Mouse (Mus musculus) layer of hippocampus, postnatal 10 days (tissue): ENCODE data around the gene Haao. TPM values are rescaled to one million over a fixed set of nuclear protein-coding genes. Genes with fewer than 3 reads are reported as not detected.
A peak's percentile ranks its signal among the peaks of the same experiment; 100 is the strongest.
"Not testable (repeated sequence)": the region's sequence is repeated elsewhere in the genome, so short reads cannot be mapped to it uniquely, and the experiment has no call there.

Source experiments
- DNase-seq, 2 experiments: peaks; one replicate each; pipeline ENCODE4 v3.0.0; 2021; ENCODE audit warnings: low spot score in 2 of 2
- total RNA-seq, 2 experiments: library from RNA; stranded (reverse); gene quantifications; 2 replicates each; pipeline ENCODE4 v1.2.3; 2021

Gene Haao
- total RNA-seq, 2 experiments from 2014 or later, result not detected

DNA sequence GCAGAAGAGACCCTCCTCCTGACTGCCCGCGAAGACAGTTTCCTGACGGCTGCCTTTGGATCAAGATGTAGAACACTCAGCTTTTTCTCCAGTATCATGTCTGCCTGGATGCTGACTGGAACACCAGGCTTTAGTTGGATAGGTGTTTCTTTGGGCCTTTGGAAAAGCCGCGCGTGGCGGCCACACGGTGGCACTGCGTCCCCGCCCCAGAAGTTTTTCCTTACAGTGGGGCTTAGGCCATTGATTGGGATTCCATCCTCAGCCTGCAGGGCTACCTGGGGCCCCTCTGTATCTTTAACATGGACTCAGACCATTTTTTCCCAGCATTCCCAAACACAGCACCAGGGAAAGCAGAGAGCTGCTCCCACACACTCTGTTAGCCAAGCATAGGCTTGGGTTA, 18.8 kb upstream of the Haao start:
- peak; percentile 48 to 68 for DNase-seq

- DNase-seq, result no peak
These were observed 17.6 kb upstream of the Haao start for GRCm38 (mm10) chr17:83865366-83865765.

GRCm38 (mm10) chr17:83862134-83862881, 14.5 kb upstream of the Haao start:
- peak; percentile 67 to 74 for DNase-seq

DNA sequence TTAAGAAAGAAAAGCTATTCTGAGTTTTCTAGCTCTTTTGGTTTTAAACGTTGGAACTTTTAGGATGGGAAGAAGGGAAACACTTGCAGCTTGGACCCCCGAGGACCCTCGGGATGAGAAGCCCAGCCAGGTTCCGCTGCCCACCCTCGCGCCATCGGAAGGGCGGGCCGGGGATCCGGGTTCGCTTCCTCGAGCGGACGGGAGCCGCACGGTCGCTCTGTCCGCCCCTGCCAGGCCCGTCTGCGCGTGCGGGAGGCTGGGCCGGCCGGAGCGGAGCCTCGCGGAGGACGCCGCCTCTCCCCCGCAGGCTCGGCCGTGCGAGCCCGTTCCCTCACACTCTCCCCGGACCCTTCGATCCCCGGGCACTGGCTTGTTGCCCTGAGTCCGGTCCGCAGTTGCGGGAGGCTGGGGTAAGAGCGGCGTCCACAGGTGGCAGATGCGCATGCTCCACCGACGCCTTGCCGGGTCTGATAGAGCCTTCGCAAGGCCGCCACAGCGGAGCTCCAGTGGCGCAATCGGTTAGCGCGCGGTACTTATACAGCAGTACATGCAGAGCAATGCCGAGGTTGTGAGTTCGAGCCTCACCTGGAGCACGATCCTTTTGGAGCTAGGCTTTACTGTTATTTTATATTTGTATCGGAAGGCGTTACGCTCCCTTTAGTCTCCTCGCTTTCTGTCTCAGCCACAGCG, 13.8 kb upstream of the Haao start:
- peak; percentile 99 for DNase-seq

DNA sequence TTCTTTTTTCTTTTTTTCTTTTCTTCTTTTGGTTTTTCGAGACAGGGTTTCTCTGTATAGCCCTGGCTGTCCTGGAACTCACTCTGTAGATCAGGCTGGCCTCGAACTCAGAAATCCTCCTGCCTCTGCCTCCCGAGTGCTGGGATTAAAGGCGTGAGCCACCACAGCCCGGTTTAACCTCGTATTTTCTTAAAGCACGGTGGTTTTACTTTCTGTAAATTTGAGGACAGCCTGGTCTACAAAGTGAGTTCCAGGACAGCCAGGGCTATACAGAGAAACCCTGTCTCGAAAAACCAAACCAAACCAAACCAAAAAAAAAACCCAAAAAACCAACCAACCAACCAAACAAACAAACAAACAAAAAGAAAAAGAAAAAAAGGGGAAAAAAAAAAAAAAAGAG, 13.2 kb upstream of the Haao start:
- DNase-seq, result not testable (repeated sequence)

- no peak for DNase-seq
These were observed 12.5 kb upstream of the Haao start for GRCm38 (mm10) chr17:83860224-83860623.

GRCm38 (mm10) chr17:83859639-83860038, 11.9 kb upstream of the Haao start:
- no peak for DNase-seq

- no peak for DNase-seq
These were observed 10.7 kb upstream of the Haao start for GRCm38 (mm10) chr17:83858413-83858812.

DNA sequence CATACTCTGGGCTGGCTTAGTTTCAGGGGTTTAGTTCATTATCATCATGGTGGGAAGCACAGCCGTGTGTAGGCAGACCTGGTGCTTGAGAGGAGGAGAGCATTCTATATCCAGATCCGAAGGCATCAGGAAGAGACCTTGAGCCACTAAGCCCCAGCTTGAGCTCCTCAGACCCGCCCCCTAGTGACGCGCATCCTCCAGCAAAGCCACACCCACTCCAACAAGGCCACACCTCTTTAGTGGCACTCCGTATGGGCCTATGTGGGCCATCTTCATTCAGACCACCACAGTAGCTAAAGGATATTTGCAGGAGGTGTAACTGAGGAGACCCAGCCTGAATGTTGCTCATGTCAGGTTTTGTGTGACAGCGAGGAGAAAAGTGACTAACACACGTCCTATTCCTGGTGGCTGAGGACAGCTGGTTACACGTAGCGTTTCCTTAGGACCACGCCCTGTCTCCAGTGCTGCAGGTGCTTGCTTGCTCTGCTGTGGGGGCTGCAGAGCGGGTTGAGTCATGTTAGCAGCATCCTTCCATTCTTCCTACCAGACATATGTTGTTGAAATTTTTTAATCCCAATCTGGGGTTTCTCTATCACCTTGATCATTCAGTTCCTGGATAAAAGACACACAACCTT, 6.6 kb upstream of the Haao start:
- DNase-seq, result no peak

DNA sequence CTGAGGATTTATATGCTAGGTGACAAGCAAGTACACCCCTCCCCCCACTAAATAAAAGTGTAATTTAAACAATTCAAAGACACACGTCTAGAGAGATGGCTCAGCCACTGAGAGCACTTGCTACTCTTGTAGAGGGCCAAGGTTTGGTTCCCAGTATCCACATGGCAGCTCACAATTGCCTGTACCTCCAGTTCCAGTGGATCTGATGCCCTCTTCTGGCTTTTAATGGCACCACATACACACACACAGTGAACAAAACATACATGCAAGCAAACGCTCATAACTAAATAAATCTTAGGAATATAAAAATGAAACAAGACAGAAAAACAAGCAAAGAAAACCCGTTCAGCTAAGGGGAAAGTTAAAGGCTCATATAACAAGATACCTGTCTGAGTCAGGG, 6.1 kb upstream of the Haao start:
- DNase-seq, result no peak

- no peak for DNase-seq
These were observed 3.1 kb upstream of the Haao start for GRCm38 (mm10) chr17:83850864-83851263.

DNA sequence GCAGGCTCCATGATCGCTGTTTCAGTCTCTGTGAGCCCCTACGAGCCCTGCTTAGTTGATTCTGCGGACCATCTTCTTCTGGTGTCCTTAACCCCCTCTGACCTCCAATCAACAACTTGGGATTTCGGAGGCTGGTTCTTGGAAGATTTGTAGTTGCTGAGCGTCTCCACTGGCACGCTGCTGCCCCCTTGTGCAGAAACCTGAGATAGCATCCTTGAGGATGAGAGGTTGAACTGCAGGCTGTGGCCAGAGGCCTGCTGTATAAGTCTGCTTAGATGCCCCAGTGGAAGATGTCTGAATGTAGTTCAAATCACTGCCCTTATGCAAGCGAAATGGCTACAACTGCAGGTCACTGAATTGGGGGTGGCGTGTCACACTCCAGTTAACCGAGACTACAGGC, 2.7 kb upstream of the Haao start:
- peak; percentile 95 for DNase-seq

- no peak for DNase-seq
These were observed 2.0 kb upstream of the Haao start for GRCm38 (mm10) chr17:83849717-83850116.

DNA sequence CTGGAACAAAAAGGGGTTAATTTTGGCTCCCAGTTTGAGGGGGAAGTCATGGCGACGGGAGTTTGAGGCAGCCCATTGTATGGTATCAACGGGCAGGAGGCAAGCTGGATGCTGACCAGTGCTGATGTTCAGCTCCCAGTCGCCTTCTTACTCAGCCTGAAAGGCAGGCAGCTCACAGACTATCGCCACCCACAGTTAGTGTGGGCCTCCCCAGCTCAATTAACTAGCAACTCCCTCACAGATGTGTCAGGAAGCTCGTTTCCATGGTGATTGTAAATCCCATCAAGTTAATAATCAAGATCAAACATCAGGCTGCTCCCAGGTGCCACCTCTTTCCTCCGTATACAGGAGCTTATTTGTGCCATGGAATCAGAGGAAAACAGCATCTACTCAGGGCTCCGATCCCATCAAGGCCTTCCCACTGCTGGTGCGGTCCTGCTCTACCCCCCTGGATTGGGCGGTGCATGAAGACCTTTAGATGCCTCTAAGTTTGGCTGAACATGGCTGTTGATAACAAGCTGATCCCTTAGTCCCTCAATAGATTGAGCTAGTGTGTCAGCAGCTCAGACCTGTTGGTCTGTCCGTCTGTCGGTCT, 1.4 kb upstream of the Haao start:
- DNase-seq, result no peak

- DNase-seq, result no peak
These were observed 719 bp upstream of the Haao start for GRCm38 (mm10) chr17:83848482-83848881.

DNA sequence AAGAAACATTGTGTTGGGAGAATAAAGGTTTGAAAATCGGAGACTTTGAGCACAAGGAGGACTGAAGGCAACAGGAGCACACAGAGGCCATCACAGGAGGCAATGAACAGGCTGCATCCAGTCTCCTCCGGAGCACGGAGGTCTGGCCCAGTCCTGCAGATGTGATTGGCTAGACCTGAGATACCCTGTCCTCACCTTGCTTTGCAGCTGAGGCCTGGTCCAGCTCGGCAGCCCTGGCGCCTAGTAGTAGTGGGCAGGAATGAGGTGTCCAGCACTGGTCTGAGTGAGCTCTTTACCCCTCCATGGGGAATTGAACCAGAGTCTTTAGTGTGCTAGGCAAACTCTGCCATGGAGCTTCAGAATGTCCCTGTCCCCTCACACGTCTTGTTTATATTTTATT, 663 bp downstream of the Haao start:
- DNase-seq, result no peak

- no peak for DNase-seq
These were observed 1.3 kb downstream of the Haao start for GRCm38 (mm10) chr17:83846301-83847021.

- no peak for DNase-seq
These were observed 2.2 kb downstream of the Haao start for GRCm38 (mm10) chr17:83845538-83845937.

DNA sequence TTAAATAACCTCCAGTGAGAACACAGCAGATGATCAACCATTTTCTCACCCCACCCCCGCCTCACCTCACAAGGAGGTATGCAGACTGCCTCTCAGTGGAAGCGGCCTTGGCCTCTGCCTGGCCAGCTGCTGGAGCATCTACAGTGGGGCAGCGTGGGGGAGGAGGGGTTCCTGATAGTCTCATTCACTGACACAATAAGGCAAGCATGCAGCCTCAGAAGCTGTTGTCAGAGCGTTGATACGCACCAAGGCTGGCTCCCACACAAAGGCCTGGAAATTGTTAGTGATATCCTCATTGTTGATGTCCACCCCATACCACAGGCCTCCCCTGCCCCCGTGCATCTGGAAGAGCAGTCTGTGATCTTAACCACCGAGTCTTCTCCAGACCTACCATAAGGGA, 4.0 kb downstream of the Haao start:
- no peak for DNase-seq

- DNase-seq, result no peak
These were observed 6.8 kb downstream of the Haao start for GRCm38 (mm10) chr17:83841011-83841410.

DNA sequence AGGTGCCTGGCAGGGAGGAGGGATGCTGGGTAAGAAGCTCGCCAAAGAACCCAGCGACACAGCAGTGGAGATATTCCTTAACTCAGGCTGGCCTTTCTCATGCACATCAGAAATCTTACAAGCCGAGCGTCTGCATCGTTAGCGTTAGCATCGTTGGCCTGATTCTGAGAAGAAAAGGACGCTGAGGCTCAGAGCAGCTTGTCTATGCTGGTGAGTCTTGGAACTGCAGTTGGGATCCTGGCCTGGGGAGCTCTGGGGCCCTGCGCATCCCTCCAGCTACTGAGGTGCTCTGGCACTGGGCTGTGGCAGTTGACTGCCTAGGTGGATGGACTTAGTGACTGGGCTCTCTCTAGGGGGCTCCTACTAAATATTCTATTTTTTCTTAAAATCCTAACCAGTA, 8.6 kb downstream of the Haao start:
- no peak for DNase-seq
